Mouse (Mus musculus) heart, adult 9 months (tissue): ENCODE data around the gene Psmc3.
"Not testable (repeated sequence)": the region's sequence is repeated elsewhere in the genome, so short reads cannot be mapped to it uniquely, and the experiment has no call there.

Experiments used
- DNase-seq, 2 experiments: peaks; one replicate each; pipeline ENCODE4 v3.0.0; 2022; ENCODE audit warnings: low spot score in 2 of 2

Gene Psmc3

DNA sequence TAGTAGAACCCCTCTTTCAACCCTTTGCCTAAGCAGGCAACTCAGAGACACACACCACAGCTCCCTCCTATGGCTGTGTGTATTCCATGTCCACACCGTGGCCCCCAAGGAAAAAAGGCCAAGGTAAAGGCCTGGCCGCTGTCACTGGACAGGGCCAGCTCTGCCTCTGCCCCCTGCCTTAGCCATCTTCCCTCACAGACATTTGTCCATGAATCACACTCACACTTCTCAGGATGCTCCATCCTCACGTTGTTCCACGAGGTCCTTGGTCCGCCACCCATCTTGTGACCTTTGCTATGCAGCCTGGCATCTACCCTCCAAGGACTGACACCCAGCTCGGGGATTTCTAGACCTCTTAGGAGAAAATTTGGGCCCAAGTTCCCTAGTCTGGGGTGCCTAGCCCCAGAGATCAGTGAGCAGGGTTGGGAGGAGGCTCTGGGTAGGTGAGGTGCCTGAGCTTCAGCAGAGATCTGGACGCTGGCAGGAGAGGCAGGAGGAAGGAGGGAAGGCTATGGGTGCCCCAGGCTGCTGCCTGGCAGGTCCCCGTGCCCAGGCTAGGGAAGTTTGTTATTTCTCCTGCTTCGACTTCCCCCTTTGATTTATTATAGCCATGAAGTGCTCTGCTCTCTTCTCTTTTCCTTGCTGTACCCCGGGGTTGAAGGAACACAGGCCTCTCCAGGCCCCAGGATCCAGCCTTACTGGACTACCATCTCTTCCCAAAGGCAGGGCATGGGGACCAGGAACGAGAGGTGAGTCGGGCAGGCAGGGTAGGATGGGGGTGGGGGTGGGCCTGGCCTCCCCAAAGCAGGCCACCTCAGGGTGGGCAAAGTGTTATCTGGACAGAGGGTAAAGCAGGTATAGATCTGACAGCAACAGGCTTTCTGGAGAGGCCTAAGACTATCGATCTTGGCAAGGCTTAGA, 28.2 kb downstream of the Psmc3 start, which contains the start of gene Spi1:
Gene Spi1, plus strand, starts transcription at position 616 of the 921 bp plus-strand sequence.
- DNase-seq = no peak

DNA sequence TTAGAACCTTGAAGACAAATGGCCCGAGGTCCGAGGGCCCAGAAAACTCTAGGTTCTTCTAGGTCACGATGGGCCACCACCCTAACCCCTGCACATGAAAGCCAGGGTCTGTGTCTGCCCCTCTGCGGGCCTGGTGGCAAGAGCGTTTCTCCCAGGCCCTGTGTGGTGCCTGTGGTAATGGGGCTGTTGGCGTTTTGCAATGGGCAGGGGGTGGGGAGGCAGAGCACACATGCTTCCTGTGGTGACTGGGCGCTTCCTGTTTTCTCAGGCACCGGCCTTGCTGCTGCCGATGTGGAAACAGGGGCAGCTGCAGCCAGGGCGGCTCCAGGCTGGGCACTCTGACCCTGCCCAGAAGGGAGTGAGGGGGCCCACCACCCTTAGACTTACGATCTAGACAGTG, 29.0 kb downstream of the Psmc3 start:
- peak; percentile 68 to 78 for DNase-seq

DNA sequence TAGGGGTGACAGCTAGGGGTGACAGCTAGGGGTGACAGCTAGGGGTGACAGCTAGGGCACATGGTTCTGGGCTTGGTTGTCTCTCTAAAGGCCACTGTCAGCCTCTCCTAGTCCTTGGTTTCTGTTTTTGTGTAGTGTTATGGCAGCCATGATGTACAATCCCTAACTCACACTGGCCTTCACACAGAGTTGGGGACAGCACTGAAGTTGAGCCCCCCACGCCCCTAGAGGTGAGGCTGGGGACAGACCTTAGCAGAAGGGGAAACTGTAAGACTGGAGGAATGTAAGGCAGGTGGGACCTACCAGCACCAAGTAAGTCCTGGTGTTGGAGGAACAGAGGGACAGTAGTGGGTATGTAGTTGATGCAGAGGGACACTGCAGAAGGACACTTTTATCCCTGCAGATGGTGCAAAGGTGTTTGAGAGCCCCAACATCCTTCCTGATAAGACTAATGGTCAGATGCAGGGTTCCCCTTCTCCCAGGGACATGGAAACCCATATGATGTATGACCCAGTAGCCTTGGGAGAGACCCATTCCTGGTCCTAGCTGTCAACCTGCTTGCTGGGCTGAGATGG, 29.6 kb downstream of the Psmc3 start:
- DNase-seq = no peak

DNA sequence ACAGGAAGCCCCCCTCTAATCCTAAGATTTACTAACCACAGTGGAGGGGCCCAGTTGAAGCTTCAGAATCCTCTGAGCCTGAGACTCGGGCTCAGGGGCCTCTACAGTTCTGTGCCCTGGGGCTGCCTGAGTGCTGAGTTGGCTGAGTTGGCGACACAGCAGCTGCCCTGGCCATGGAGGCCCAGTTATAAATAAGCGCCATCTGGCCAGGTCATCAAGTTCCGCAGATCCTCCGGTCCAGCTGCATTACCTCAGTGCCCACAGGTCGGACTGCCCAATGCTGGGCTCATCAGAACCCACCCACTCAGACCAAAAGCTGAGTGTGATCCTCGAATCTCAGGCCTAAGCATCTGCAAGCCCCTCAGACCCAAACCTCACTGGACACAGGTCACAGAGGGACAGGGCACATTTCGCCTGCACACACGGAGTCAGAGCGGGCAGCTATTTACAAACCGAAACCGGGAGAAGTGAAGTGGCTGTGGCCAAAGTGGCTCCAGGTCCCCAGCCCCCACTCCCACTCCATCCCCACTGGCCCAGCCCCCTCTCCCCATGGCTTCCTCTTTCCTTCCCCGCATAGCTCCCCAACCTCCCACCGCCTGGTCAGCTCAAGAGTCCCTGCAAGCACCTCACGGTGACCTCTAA, 30.5 kb downstream of the Psmc3 start:
- peak; percentile 43 to 58 for DNase-seq

DNA sequence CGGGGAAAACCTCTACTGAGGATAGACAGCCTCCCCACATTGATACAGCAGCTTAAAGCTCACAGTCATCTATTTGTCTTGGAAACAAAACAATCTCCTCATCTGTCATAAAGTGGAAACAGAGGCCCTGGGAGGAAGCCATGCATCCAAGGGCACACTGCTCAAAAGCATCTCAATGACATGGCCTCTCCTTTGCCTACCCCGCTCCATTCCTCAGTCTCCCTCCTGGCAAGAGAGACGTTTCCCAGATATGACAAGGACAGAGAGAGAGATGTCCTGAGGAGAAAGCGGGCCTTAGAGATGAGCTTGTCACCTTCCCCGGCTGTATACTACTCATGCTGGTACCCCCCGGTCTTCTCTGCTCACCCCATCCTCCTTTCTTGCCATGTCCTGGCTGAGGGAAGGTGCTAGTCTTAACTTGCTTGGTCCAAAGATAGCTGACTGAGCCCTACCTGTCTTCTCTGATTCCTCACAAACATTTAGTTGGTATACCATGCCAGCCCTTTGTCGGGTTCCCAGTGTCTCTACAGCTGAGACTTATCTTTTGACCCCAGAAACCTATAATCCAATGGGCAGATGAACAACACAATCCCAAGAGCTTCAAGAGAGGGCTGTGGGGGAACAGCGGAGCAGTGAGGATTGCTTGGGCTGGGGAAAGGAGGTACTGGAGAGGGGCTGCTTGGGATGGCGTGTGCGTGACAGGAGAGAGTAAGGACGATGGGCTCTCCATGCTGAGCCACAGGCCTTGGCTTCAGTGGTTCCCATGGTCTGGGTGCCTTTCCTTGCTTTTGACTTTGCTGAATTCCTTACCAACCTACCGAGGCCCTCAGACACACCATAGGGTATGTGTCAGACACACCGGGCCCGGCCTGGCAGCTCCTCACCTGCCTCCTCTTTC, 31.9 kb downstream of the Psmc3 start:
- DNase-seq = no peak

DNA sequence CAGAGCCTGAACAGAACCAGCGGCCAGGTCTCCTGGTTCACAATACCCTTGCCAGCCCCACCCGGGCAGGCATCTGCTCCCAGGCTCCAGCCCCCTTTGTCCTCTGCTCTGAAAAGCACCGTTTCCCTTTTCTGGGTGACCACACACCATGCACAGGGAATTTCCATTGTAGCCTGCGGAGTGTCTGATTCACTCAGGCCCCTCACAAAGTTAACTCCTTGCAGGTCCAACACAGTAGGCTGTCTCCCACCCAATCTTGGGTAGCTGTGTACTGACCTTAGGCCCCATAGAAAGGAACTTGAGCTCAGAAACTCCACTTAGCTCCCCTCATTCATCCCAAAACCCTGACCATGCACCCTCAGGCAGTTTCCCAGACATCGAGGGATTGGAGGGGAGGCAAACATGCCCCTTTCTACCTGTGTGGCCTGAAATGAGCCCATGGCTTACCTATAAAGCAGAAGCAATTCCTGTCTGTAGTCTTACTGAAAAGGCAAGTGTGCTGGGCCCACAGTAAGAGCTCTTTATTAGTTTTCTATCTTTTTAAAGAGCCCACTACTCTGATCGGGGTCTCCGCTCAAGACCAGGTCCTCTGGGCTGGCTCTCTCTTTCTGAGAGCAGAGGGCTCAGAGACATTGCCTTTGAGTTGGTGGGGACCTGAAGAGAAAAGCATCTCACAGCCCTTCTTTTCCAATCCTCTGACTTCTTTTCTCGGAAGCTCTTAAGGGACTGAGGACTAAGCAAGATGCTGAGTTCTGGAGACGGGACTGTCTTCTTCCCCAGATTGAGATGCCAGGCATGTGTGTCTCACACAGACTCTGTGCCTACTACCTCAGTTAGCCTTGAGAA, 32.8 kb downstream of the Psmc3 start:
- DNase-seq = no peak

DNA sequence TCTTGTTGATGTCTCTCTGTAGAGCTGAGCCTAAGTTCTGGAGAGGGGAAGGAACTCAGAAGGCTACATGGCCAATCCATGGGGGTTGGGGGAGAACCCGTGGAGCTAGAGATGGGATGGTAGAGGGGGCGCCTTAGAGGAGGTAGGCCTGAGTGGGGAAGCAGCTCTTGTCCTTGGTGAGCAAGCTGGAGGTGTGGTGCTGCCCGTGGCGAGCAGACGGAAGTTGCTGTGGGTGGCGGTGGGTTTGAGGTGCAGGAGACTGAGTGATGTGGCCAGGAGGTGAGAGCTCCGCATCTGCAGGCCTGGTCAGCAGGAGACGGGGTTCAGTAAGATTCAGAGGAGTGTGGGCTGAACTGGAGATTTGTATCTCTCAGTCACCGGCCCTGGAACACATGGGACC, 33.6 kb downstream of the Psmc3 start:
- no peak for DNase-seq

DNA sequence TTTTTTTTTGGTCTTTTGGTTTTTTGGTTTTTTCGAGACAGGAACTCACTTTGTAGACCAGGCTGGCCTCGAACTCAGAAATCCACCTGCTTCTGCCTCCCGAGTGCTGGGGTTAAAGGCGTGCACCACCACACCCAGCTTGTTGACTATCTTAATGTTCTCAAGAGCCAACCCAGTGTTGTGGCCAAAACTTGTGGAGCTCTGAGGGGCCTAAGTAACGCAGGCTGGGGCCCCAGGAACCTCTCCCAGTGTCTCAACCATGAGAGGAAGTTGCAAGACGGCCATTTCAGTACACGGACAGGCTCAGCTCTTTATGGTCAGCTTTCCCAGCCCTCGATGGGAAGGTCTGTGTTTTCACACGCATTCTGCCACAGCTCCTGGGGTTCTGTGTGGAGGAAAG, 35.2 kb downstream of the Psmc3 start:
- no peak for DNase-seq

DNA sequence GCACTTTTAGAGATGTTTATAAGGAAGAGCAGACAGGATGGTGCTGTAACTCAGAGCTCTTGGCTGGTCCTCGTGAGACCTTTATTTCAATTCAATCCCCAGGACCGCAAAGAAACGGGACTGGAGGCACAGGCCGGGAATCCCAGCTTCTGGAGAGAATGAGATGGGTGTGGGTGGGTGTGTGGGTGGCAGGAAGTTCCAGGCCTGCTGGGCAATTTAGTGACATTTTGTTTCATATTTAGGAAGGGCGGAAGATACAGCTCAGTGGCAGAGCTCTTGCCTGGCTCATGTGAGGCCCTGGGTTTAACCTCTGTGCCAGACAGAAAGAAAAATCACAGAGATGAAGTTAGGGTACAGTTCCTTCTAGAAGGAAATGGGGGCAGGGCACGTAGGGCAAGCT, 36.4 kb downstream of the Psmc3 start:
- no peak for DNase-seq

DNA sequence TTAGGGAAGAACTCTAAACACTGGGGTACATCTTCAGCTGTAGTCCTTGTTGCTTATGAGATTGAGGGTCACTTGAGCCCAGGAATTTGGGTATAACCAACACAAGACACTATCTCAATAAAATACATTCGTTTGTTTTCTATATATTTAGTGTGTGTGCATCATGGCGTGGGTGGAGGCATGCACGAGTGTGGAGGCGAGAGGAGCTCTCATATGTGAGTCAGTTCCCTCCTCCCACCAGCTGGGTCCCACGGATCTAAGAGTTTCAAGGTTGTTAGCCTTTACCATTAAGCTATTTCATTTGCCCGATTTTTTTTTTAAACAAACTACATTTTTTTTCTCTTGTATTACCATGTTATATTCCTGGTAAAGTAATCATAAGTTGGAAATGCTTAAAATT, 37.0 kb downstream of the Psmc3 start:
- DNase-seq = no peak

DNA sequence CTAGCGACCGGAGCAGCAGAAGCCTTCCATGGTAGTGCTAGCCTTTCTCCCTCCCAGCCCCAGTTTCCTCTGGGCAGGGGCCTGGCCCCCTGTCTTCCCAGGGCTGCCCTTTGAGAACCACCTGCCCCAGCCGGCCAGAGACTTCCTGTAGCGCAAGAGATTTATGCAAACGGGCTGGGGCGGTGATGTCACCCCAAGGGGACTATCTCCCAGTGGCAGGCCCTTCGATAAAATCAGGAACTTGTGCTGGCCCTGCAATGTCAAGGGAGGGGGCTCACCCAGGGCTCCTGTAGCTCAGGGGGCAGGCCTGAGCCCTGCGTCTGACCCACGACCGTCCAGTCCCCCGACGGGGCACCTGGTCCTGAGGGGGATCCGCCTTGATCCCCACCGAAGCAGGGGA, 42.7 kb downstream of the Psmc3 start:
- peak in 1 of 2 experiments; percentile 71 for DNase-seq

DNA sequence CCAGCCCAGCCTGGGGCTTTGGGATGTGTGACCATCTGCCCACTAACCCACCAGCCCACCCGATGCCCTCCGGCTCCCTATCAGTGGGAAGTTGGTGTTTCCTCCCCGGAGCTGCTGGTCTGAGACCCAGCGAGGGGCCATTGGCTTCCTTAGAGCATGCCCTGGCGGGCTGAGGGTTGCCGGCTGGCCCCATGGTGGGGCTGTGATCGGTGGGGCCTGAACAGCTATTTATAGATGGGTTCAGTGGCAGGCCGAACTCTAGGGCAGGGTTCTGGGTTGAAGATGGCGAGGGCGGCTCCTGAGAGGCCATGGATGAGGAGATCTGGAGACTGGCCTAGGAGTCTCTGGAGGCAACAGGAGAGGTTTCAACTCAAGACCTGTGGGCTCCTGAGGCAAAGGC, 43.2 kb downstream of the Psmc3 start:
- DNase-seq = no peak

DNA sequence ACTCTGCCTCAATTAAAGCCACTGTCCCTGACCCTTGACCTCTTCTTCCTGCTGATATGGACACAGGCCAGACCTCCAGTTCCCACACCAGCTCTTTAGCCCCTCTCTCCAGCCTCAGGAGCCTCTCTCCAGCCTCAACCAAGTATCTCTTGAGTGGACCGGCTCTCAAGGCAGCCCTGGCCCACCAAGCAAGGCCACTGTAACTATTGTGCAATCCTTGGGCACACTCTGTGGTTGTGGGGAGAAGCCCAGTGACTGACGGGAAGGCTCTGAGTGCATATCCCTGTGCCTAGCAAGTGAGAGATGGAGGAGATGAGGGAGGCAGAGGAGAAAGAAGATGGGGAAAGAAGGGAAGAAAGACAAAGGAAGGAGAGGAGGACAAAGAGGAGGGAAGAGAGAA, 44.3 kb downstream of the Psmc3 start:
- DNase-seq = no peak

DNA sequence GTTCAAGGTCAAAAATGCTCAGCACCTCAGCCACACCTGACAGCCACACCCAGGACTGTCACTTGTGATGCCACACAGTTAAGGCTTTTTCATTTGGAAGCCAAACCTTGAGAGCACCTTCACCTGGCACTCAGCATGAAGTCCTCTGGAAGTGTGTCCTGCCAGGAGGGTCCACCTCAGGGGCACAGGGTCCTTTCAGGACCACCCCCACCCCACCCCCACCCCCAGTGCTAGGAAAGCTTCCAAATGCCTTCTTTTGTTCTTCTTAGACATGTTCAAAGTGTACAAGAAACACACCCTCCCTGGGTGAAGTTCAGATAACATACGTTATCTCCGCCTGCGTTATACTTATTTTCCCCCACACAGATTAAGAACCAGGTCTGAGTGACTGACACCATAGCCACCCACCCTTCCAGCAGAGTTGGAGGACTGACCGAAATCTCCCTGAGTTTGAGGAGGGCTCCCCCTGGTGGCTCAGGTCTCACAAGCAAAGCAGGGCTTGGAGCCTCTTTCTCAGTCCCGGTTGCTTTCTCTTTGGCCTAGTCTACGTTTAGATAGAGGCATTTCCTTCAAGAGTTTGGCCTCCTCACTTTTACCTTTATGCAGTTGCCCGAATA, 47.4 kb downstream of the Psmc3 start:
- peak; percentile 69 to 84 for DNase-seq

DNA sequence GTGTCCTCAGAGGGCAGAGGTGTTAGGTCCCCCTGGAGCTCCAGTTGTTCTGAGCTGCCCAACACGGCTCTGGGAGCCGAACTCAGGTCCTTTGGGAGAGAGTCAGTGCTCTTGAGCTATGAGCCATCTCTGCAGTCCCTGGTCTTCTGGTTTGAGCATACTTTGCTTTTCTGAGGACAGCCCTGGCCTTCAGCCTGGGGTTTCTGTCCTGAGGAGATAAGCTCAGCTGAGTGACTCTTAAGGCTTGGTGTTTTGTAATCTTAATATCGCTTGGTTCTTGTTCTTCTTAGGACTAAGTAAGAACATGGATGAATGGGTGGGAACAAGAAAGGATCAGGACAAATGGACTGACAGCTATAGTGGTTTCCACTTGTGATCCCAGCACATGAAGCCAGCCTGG, 54.3 kb downstream of the Psmc3 start:
- DNase-seq = no peak

DNA sequence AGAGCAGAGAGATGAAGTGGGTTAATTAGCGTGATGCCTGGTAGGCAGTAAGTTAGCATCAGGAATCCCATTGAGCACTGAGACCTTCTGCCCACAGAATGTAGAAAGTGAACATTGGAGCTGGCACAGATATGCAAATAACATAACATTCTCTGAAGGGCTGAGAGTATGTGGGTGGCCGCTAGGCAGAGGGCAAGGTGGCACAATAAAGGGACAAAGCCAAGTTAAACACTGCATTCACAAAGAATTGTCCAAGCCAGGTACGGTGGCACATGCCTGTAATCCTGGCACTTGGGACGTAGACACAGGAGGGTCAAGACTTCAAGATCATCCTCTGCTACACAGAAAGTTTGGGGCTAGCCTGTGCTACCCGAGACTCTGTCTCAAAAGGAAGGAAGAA, 55.4 kb downstream of the Psmc3 start:
- DNase-seq = no peak

DNA sequence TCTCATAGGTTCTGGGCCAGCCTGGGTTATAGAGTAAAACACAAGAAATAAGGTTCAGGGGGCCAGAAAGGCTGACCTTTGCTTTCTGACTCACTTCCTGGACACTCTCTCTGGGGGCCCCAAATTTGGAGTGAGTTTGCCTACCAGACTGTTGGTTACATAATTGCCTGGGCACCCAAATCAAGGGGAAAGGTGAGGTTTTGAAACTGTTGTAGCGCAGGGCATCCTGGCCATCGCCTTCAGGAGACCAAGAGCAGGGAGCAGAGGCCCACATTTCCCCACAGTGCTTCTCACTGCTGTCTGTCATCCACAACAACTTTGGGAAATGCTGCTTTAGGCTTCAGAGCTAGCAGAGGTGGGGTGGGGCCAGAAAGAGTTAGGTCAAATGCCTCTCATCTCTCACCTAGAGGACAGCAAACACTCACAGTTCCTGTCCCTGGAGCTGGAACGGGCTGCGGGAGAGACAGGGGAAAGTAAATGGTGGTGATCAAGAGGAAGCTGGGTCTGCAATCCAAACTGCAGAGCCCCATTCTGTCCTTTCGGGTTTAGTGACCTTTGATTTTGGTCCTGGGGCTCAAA, 56.1 kb downstream of the Psmc3 start:
- no peak for DNase-seq

DNA sequence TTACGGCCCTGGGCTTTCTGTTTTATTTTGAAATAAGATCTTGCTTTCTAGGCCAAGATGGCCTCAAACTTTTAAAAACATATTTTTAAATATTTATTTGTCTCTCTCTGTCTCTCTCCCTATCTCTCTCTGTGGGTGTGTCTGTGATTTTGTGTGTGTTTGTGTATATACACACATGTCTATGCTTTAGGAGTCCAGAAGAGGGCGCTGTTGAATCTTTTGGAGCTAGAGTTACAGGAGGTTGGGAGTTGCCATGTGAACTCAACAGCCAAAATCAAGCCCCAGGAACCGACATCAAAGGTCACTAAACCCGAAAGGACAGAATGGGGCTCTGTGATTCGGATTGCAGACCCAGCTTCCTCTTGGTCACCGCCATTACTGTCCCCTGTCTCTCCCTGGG, 56.6 kb downstream of the Psmc3 start:
- DNase-seq = no peak

DNA sequence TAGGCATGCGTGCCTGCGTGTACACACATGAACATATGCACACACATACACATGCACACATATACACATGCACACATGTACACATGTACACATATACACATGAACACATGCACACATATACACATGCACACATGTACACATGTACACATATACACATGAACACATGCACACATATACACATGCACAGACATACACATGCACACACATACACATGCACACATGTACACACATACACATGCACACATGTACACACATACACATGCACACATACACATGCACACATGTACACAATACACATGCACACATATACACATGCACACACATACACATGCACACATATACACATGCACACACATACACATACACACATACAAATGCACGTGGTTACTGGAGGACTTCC, 58.0 kb downstream of the Psmc3 start:
- not testable (repeated sequence) for DNase-seq

DNA sequence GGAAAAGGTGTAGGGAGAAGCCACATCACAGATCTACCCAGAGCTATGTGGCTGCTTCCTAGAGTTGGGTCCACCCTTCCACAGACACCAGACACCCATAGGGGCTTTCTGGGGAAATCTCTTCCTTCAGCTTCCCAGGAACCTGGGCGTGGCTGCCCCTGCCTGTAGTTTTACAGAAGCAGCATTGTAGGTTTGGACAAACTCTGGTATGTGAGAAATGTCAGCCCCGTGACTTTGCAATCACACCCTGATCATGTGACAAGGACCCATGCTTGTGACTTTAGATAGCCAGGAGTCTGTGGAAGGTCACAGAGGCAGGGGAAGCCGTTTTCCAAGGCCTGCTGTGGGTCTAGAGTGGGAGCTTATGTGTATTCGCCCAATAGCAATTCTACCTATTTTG, 58.7 kb downstream of the Psmc3 start:
- no peak for DNase-seq
